Mouse (Mus musculus) midbrain, embryonic 14.5 days (tissue): Measurements from ENCODE around the gene Sct. TPM values are rescaled to one million over a fixed set of nuclear protein-coding genes. Genes with fewer than 3 reads are reported as not detected.
A peak's percentile ranks its signal among the peaks of the same experiment; 100 is the strongest.

Experiments used
- ATAC-seq: fragments of 200-750 bp; cut with Nextera tagmentation; 2 replicates; pipeline ENCODE4 v1.8.0; 2017; ENCODE audit warnings: moderate number of reproducible peaks, moderate library complexity; ENCODE audit not compliant: low FRiP score, low TSS enrichment
- DNase-seq: peaks from one replicate; pipeline ENCODE4 v3.0.0-alpha.2; 2015
- H3K27ac ChIP-seq: fragments of 300-500 bp; sonication (generic); replicated peaks from 2 replicates; pipeline ENCODE4 v1.5.1; 2014; ENCODE audit warnings: mild to moderate bottlenecking, low read depth, low read length, moderate library complexity
- H3K27me3 ChIP-seq: fragments of 300-500 bp; sonication (generic); 2 replicates; pipeline ENCODE4 v1.6.1; 2014; ENCODE audit warnings: low read length, control low read depth, mixed read lengths; ENCODE audit not compliant: control insufficient read depth, insufficient read depth
- H3K36me3 ChIP-seq: fragments of 300-500 bp; sonication (generic); 2 replicates; pipeline ENCODE4 v1.6.1; 2014; ENCODE audit warnings: low read length, control low read depth; ENCODE audit not compliant: control insufficient read depth, insufficient read depth
- H3K4me1 ChIP-seq: fragments of 300-500 bp; sonication (generic); 2 replicates; pipeline ENCODE4 v1.6.1; 2014; ENCODE audit warnings: mild to moderate bottlenecking, antibody characterized with exemption, low read length, control low read depth; ENCODE audit not compliant: control insufficient read depth, insufficient read depth
- H3K4me2 ChIP-seq: fragments of 300-500 bp; sonication (generic); 2 replicates; pipeline ENCODE4 v1.6.1; 2014; ENCODE audit warnings: mild to moderate bottlenecking, low read length, moderate library complexity
- H3K4me3 ChIP-seq: fragments of 300-500 bp; sonication (generic); replicated peaks from 2 replicates; pipeline ENCODE4 v1.5.1; 2014; ENCODE audit warnings: low read depth, low read length
- H3K9ac ChIP-seq: fragments of 300-500 bp; sonication (generic); replicated peaks from 2 replicates; pipeline ENCODE4 v1.6.1; 2014; ENCODE audit warnings: mild to moderate bottlenecking, low read length, moderate library complexity
- H3K9me3 ChIP-seq: fragments of 300-500 bp; sonication (generic); 2 replicates; pipeline ENCODE4 v1.6.1; 2016; ENCODE audit warnings: low read length, control low read depth, mixed read lengths; ENCODE audit not compliant: control insufficient read depth
- WGBS: fragments of 180-500 bp; shearing (Covaris S2); extraction: QIAGEN DNeasy Blood & Tissue Kit; methylation state at CpG from one replicate; pipeline ENCODE4 v1.1.7; 2014; 5-methylcytosine and 5-hydroxymethylcytosine counted together
- polyA plus RNA-seq: library from polyadenylated mRNA; unstranded; fragments of >200 nt; fragmentation: Nextera tagmentation; extraction: Ambion mirVana; gene quantifications from 2 replicates; pipeline ENCODE4 v1.2.1, GENCODE M21; 2014

Sct gene
- polyA plus RNA-seq, 1 experiment from 2014 or later = 1.3 TPM

GRCm38 (mm10) chr7:141275356-141275755 lies 3.6 kb downstream of the Sct start:
- H3K4me1 ChIP-seq = peaks cover 11% of the 10 kb centered on the region; the same call in 1 of the 2 replicates
- H3K9me3 ChIP-seq = no peaks in the 10 kb centered on the region
- ATAC-seq (no peak), DNase-seq (no peak)
- no peaks in the 10 kb centered on the region for H3K36me3 ChIP-seq
- H3K27me3 ChIP-seq = no peaks in the 10 kb centered on the region
- no peak overlapping the region for H3K4me3 ChIP-seq
- no peak overlapping the region for H3K9ac ChIP-seq
- H3K27ac ChIP-seq = no peak overlapping the region
- H3K4me2 ChIP-seq = no peak overlapping the region
- WGBS = 86% methylated on average over 9 of the region's 9 CpGs

GRCm38 (mm10) chr7:141270631-141271030 lies 8.3 kb downstream of the Sct start:
- no peak overlapping the region for H3K27ac ChIP-seq
- 0 out of 2 replicates have a peak, but pooled peaks cover 3% of the 10 kb centered on the region for H3K4me1 ChIP-seq
- WGBS = 84% methylated on average over 3 of the region's 3 CpGs
- no peaks in the 10 kb centered on the region for H3K9me3 ChIP-seq
- no peaks in the 10 kb centered on the region for H3K27me3 ChIP-seq
- no peak overlapping the region for H3K9ac ChIP-seq
- DNase-seq (no peak), ATAC-seq (no peak)
- no peak overlapping the region for H3K4me3 ChIP-seq
- H3K4me2 ChIP-seq = no peak overlapping the region
- H3K36me3 ChIP-seq = no peaks in the 10 kb centered on the region

GRCm38 (mm10) chr7:141269273-141269545 lies 9.7 kb downstream of the Sct start:
- no peak overlapping the region for H3K4me2 ChIP-seq
- WGBS = 86% methylated on average over 14 of the region's 14 CpGs
- no peak for DNase-seq

GRCm38 (mm10) chr7:141268466-141269272 lies 10.3 kb downstream of the Sct start:
- H3K36me3 ChIP-seq = peaks cover 7% of the 10 kb centered on the region
- 79% methylated on average over 24 of the region's 24 CpGs for WGBS
- H3K9ac ChIP-seq = no peak overlapping the region
- H3K4me3 ChIP-seq = no peak overlapping the region
- no peak overlapping the region for H3K27ac ChIP-seq
- no peak overlapping the region for H3K4me2 ChIP-seq
- no peak for ATAC-seq
- DNase-seq = no peak
- no peaks in the 10 kb centered on the region for H3K9me3 ChIP-seq
- no peaks in the 10 kb centered on the region for H3K27me3 ChIP-seq
- H3K4me1 ChIP-seq = 0 out of 2 replicates have a peak, but pooled peaks cover 3% of the 10 kb centered on the region

More at GRCm38 (mm10) chr7:141269273-141269545, 9.7 kb downstream of the Sct start:
- Histone ChIP-seq H3K4me1 (0 out of 2 replicates have a peak, but pooled peaks cover 3% of the 10 kb centered on the region), H3K9ac (no peak overlapping the region), H3K27ac (no peak overlapping the region), H3K9me3 (no peaks in the 10 kb centered on the region), H3K27me3 (no peaks in the 10 kb centered on the region), H3K4me3 (no peak overlapping the region), H3K36me3 (peaks cover 2% of the 10 kb centered on the region; the same call in 1 of the 2 replicates)
- ATAC-seq = no peak

GRCm38 (mm10) chr7:141265739-141266561 lies 13.0 kb downstream of the Sct start, which contains the start of gene Irf7:
Gene Irf7 (minus strand): TSS chr7:141266481.
- H3K27me3 ChIP-seq = no peaks in the 10 kb centered on the region
- 0 out of 2 replicates have a peak, but pooled peaks cover 3% of the 10 kb centered on the region for H3K4me1 ChIP-seq
- 16% methylated on average over 25 of the region's 25 CpGs for WGBS
- peak within 1 kb of the TSS; percentile 20; the same call in 1 of the 2 replicates for H3K4me3 ChIP-seq
- DNase-seq (peak; percentile 34), ATAC-seq (peak; percentile 40; the same call in 1 of the 2 replicates)
- H3K9me3 ChIP-seq = no peaks in the 10 kb centered on the region
- no peak within 1 kb of the TSS for H3K27ac ChIP-seq
- H3K9ac ChIP-seq = 0 out of 2 replicates have a peak within 1 kb of the TSS, but pooled peaks have one; percentile 12
- H3K4me2 ChIP-seq = peak within 1 kb of the TSS; percentile 49
- H3K36me3 ChIP-seq = peaks cover 34% of the 10 kb centered on the region

- Histone ChIP-seq H3K36me3 (peaks cover 40% of the 10 kb centered on the region), H3K27ac (no peak overlapping the region), H3K9me3 (no peaks in the 10 kb centered on the region), H3K4me1 (0 out of 2 replicates have a peak, but pooled peaks cover 3% of the 10 kb centered on the region), H3K4me2 (peak overlapping the region; percentile 49; the same call in 1 of the 2 replicates), H3K27me3 (no peaks in the 10 kb centered on the region), H3K4me3 (no peak overlapping the region), H3K9ac (no peak overlapping the region)
- WGBS = 35% methylated on average over 11 of the region's 11 CpGs
- ATAC-seq (no peak), DNase-seq (peak; percentile 10)
Observed at GRCm38 (mm10) chr7:141265411-141265738, 13.6 kb downstream of the Sct start.

- no peak overlapping the region for H3K9ac ChIP-seq
- 37% methylated on average over 12 of the region's 12 CpGs for WGBS
Observed at GRCm38 (mm10) chr7:141264761-141265410, 14.0 kb downstream of the Sct start.

GRCm38 (mm10) chr7:141264041-141264700 lies 14.8 kb downstream of the Sct start:
- Histone ChIP-seq H3K4me2 (no peak overlapping the region), H3K9me3 (no peaks in the 10 kb centered on the region), H3K9ac (no peak overlapping the region), H3K27ac (no peak overlapping the region), H3K4me3 (no peak overlapping the region), H3K36me3 (peaks cover 52% of the 10 kb centered on the region), H3K4me1 (0 out of 2 replicates have a peak, but pooled peaks cover 3% of the 10 kb centered on the region), H3K27me3 (no peaks in the 10 kb centered on the region)
- WGBS = 73% methylated on average over 11 of the region's 11 CpGs
- DNase-seq (no peak), ATAC-seq (no peak)

More at GRCm38 (mm10) chr7:141264761-141265410, 14.0 kb downstream of the Sct start:
- H3K9me3 ChIP-seq = no peaks in the 10 kb centered on the region
- no peak for ATAC-seq
- H3K4me2 ChIP-seq = no peak overlapping the region
- no peaks in the 10 kb centered on the region for H3K27me3 ChIP-seq
- H3K36me3 ChIP-seq = peaks cover 45% of the 10 kb centered on the region
- DNase-seq = peak; percentile 49
- H3K4me1 ChIP-seq = 0 out of 2 replicates have a peak, but pooled peaks cover 3% of the 10 kb centered on the region
- H3K27ac ChIP-seq = no peak overlapping the region
- no peak overlapping the region for H3K4me3 ChIP-seq
